Mouse (Mus musculus) lung, postnatal 4 days (tissue): ENCODE measurements at regions not wholly inside any gene's neighbourhood (a gene's known extent, or its start where the extent isn't known, plus 50 kb on each side); places are given as distances from the start of the nearest gene placed in this dataset.

ENCODE experiments used
- DNase-seq, 2 experiments: peaks; one replicate each; pipeline ENCODE4 v3.0.0; 2021

DNA sequence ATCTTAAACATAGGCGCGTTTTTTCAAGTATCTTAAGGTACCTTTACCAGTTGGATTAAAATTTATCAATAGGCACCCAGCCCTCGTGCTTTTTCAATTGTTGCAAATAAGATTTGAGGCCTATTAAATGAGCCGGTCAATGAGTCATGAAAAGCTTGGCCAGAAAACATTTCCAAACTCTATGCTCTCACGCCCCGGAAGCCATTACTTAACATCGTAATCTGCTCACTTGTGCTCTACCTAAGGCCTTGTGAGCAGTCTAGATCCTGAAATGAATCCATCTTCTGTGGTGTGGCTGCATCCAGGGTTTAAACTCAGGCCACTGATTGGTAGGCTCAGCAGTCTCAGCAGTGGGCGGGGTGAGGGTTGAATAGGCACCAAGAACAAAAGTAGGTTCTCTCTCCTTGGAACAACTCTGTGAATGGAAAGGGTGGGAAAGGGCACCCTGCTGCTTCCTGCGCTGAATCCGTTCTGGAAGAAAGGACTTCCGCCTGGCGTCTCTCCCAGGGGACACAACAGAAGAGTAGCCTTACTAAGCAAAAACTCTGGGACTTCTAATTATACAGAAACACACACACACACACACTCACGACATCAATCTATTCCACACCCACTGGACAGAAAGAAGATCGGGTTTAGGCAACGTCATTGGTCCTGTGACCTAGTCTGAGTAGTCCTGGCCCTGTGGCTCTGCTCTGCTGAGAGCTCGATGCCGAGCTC is 53.4 kb upstream of the Fmnl2 start:
- peak; percentile 14 to 48 for DNase-seq

DNA sequence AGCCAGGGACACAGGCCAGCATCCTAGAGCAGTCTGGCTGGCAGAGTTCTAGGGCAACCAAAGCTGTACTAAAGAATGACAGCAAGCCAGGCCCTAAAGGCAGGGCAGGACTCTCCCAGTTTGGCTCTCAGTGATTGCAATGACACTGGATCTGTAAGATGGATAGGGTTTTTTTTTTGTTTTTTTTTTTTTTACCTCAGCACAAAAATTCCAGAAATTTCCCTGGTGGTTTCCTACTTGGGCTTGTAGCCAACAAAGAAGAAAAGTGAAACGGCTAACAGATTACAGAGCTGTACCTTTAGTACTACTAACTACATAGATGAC is 52.9 kb upstream of the Fmnl2 start:
- no peak for DNase-seq

DNA sequence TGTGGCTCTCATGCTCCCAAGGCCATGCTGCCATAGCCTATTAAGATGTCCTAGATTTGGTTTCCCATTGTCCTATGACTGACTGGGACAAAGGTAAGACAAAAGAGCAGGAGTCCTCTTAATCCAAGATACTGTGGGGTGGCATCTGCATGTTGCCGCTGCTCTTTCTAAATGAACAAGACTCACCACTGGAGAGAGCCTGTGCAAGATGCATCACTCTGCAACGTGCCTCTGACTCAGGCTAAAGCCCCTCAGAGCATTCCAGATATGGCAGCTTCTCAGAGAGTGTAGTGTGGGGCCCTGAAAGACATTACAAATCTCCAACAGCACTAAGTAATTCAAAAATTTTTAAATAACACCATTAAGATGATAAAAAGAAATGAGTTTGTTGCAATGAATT is 49.8 kb upstream of the Fmnl2 start:
- DNase-seq = no peak
